Mouse (Mus musculus) E14TG2a.4 (cell line): ENCODE results near the gene Cyb561a3.

Experiments
- H3K27me3 ChIP-seq: 2 replicates; pipeline ENCODE4 v1.6.1; 2014; ENCODE audit warnings: low read length, control low read depth; ENCODE audit not compliant: insufficient read depth
- H3K36me3 ChIP-seq: 2 replicates; pipeline ENCODE4 v1.6.1; 2014; ENCODE audit warnings: low read length, control low read depth; ENCODE audit not compliant: insufficient read depth
- H3K4me1 ChIP-seq: replicated peaks from 2 replicates; pipeline ENCODE4 v1.6.1; 2014; ENCODE audit warnings: low read depth, low read length, control low read depth
- H3K4me3 ChIP-seq: replicated peaks from 2 replicates; pipeline ENCODE4 v1.5.1; 2014; ENCODE audit warnings: mild to moderate bottlenecking, low read length
- H3K9me3 ChIP-seq: 2 replicates; pipeline ENCODE4 v1.6.1; 2014; ENCODE audit warnings: low read length, control low read depth
- CTCF ChIP-seq: conservative IDR thresholded peaks from 2 replicates; pipeline ENCODE4 v1.5.1; 2014; ENCODE audit warnings: low read length
- NANOG ChIP-seq: IDR thresholded peaks from 2 replicates; pipeline ENCODE4 v1.6.1; 2014; ENCODE audit warnings: borderline replicate concordance, low read length, mixed read lengths
- POU5F1 ChIP-seq: IDR thresholded peaks from 2 replicates; pipeline ENCODE4 v1.6.1; 2014; ENCODE audit warnings: low read length, borderline replicate concordance

Cyb561a3 gene

DNA sequence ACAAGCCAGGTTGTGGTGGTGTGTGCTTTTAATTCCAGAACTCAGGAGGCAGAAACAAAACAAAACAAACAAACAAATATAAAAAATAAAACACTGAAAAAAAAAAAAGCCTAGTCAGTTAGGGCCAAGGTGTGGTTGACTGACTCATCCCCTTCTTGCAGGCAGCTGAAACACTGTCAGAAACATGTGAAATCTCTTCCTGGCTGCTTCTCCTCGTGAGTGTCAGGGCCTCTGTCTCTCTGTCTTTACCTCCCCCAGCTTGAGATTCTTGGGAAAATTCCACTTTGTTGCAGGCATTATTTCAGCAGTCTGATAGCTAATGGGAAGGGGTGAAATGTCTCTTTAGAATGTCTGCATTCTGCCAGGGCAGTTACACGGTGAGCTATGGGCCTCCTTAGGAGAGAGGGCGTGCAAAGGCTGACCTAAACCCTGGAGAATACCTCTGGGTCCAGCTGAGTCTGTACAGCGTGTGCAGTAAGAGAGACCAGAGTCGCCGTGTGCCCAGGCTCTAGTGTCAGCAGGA lies 25.3 kb downstream of the Cyb561a3 start:
- TF ChIP-seq CTCF: no peak
- no peak for TF ChIP-seq POU5F1
- no peak for TF ChIP-seq NANOG
- H3K9me3 ChIP-seq: no peaks in the 10 kb centered on the region
- peaks cover 64% of the 10 kb centered on the region for H3K4me1 ChIP-seq
- peak overlapping the region; percentile 63 for H3K4me3 ChIP-seq
- peaks cover 48% of the 10 kb centered on the region for H3K36me3 ChIP-seq
- H3K27me3 ChIP-seq: no peaks in the 10 kb centered on the region

DNA sequence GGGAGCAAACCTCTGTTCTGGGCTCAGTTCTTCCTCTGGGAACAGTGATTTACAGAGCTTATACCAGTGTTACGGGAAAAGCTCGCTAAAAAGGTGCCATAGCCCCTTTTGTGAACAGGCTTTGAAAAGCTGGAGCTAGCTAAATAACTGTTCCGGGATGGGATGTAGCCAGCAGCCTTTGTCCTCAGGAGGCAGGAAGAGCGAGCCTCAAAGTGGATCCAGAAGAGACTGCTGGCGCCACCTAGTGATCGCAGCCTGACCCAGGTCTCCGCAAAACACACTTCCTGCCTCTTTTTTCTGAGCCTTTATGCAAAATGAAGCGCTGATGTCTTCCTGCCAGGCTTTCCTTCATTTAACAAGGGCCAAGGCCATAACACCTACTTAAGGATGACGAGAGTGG lies 25.8 kb downstream of the Cyb561a3 start:
- peak overlapping the region; percentile 99 for H3K4me3 ChIP-seq
- no peak for TF ChIP-seq POU5F1
- TF ChIP-seq NANOG: no peak
- peak; percentile 82 for TF ChIP-seq CTCF
- H3K4me1 ChIP-seq: peaks cover 68% of the 10 kb centered on the region
- no peaks in the 10 kb centered on the region for H3K27me3 ChIP-seq
- H3K36me3 ChIP-seq: peaks cover 49% of the 10 kb centered on the region
- H3K9me3 ChIP-seq: no peaks in the 10 kb centered on the region

DNA sequence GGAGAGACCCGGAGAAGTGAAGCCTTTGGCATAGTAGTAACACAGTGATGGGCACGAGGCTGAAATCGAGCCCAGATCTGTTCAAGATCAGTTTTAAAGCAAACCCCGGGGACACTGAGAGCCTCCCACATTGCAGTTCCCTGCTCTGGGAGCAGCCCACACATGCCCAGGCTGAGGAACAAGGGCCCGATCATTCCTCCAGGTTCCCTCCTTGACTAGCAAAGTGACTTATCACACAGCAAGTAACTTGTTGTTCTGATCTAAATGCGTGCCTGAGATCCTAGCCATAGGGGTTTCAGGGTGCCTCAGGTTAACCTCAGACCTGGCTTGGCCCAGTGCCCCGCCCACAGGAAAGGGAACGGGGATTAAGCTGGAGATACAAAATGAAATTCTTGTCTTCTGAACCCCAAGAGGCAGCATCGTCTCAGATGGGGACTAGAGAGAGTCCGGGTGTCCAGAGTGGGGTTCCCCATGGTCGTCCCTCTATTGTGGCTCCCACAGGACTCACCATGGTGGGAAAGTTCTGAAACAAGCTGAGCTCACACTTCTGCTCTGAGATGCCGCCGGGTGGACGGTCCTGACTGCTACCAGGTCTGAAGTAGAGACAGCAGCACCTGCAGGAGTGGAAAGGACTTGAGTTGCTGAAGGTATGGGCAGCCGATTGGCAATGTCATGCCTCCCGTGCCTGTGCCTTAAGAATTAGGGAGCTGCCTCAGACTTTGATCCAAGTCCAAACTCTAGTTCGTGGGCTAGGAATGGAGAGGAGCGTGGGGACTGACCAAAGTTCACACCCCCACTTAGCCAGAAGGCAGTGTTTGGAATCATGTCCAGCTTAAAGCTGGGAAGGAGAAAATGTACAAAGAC lies 26.9 kb downstream of the Cyb561a3 start:
- no peak for TF ChIP-seq NANOG
- TF ChIP-seq CTCF: no peak
- TF ChIP-seq POU5F1: no peak
- Histone ChIP-seq H3K36me3 (peaks cover 49% of the 10 kb centered on the region), H3K27me3 (no peaks in the 10 kb centered on the region), H3K4me3 (peak overlapping the region; percentile 99), H3K9me3 (no peaks in the 10 kb centered on the region), H3K4me1 (peaks cover 76% of the 10 kb centered on the region)

DNA sequence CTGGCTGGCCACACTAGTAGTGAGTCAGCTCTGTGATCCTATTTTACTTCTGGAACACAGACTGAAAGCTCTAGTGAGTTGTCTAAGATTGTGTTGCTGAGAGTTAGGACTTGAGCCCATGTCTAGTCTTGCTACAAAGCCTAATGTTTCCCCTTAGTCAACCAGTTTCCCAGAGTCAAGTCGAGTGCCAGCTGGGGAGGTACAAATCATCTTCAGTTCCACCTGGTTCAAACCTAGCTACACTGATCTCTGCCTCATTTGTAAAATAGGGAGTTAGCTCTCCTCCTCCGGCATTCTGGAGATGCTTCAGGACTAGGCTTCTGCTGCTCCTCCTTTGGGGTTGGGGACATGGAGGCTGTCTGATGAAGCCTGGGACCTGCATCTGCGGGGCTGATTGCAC lies 27.6 kb downstream of the Cyb561a3 start:
- Histone ChIP-seq H3K4me1 (peaks cover 78% of the 10 kb centered on the region), H3K36me3 (peaks cover 49% of the 10 kb centered on the region), H3K27me3 (no peaks in the 10 kb centered on the region), H3K9me3 (no peaks in the 10 kb centered on the region), H3K4me3 (peak overlapping the region; percentile 99)
- no peak for TF ChIP-seq POU5F1
- TF ChIP-seq CTCF: no peak
- TF ChIP-seq NANOG: no peak

DNA sequence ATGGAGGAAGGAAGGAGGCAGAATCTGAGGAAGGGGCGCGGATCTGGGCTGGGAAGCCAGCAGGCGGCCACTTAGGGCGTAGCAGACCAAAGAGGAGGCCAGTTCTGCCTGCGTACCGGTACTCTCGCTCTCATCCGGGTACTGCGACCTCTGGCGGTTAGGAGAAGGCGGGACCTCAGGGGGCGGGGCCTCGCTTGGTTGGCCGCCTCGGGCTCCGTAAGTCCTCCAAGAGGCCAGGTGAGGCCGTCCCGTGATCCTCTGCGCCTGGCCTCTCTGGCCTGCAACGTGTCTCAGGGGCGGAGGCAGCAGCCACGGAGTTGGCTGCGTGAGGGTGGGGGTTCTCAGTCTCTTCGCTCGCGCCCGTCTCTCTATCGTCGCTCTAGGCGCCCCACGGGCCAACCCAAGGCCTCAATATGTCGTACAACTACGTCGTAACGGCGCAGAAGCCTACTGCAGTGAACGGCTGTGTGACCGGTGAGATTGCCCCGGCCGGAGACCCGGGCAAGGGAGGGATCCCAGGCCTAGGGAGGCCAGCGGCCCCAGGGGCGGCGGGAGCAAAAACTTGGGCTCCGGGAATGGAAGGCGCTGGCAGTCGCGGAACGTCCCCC lies 28.4 kb downstream of the Cyb561a3 start, which contains the start of the genes Ddb1 and Tkfc:
Gene Ddb1, plus strand, starts transcription at position 35 of the 608 bp plus-strand sequence.
Gene Tkfc, minus strand, starts transcription at position 362 of the 608 bp plus-strand sequence.
- Histone ChIP-seq H3K27me3 (no peaks in the 10 kb centered on the region), H3K36me3 (peaks cover 49% of the 10 kb centered on the region), H3K4me1 (peaks cover 81% of the 10 kb centered on the region), H3K9me3 (no peaks in the 10 kb centered on the region), H3K4me3 (peak within 1 kb of the TSS; percentile 99)
- no peak for TF ChIP-seq CTCF
- TF ChIP-seq NANOG: no peak
- no peak for TF ChIP-seq POU5F1

DNA sequence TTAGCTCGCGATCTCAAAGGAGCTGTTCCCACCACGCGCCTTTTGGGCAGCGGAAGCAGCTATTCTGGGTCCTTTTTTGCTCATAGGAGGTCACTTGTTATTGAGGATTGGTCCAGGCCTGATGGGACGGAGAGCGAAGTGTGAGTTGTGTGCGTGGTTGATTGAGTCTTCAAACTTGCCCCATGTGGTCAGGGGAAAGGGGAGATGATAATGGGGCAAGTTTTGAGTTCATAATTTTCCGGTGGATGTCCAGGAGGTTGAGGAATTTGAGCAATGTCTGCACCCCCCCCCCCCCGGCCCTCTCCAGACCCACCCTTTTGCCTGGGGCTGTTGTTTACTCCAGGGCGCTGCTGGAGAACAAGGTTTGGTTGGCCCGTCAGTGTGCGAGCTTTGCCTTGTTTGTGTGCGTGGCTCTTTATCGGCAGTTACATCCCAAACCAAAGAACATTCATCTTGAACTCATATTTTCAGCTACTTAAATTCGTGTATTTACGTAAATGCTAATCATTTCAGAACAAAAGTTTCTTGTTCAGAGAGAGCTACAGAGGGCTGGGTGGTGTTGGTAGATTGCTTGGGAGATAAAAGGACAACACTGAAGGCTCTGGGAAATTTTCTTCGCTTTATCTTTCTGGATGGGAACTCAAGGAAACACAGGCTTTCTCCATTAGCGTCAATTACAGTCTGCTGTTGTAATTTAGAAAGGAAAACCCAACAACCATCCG lies 29.1 kb downstream of the Cyb561a3 start:
- Histone ChIP-seq H3K9me3 (no peaks in the 10 kb centered on the region), H3K4me3 (peak overlapping the region; percentile 99), H3K27me3 (no peaks in the 10 kb centered on the region)

DNA sequence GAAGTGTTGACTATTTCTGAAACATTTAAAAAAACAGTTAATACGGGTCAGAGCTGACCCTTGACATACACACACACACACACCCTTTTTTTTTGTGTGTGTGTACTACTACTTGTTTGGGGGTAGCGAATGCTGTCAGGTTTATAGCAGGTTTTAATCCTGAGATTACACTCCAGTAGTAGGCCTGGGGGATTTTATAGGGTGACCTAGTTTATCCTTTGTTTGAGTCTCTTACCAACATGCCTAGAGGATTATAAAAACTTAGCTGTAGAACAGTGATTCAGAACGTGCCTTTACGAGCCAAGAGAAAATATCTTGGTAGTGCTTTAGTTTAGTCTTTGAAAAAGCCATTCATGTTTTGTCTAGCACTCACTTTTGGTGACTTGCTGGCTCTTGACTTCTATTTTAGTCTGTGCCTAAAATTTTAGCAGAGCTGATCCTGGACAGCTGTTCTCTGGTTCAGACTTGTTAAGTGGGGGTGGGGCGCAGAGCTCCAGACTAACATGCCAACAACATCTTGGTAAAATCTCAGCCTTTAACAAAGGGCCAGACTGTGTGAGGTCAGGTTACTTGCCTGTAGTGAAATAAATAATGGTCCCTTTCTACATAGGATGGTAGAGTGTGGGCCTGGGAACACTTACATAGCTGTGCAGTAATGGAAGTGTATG lies 31.7 kb downstream of the Cyb561a3 start:
- Histone ChIP-seq H3K9me3 (no peaks in the 10 kb centered on the region), H3K4me1 (peaks cover 61% of the 10 kb centered on the region), H3K27me3 (no peaks in the 10 kb centered on the region), H3K4me3 (peak overlapping the region; percentile 5; the same call in 1 of the 2 replicates), H3K36me3 (peaks cover 74% of the 10 kb centered on the region)
- TF ChIP-seq NANOG: no peak
- TF ChIP-seq POU5F1: no peak
- TF ChIP-seq CTCF: no peak

More for the DNA sequence above, 29.1 kb downstream of the Cyb561a3 start:
- Histone ChIP-seq H3K4me1 (peaks cover 80% of the 10 kb centered on the region), H3K36me3 (peaks cover 50% of the 10 kb centered on the region)
- TF ChIP-seq NANOG: no peak
